Mouse (Mus musculus): ENCODE results near the gene Pogk.

- TF ChIP-seq CTCF (IDR thresholded peaks at IDR 0.05; ENCODE audit: low read depth, low read length) (no peak), EP300 (IDR thresholded peaks at IDR 0.05; ENCODE audit: insufficient read depth, low read depth, low read length) (no peak), POLR2A (IDR thresholded peaks at IDR 0.05; ENCODE audit: insufficient read depth, low read length) (no peak)
Measured at GRCm38 (mm10) chr1:166363122-166363521, 46.5 kb downstream of the Pogk start.
